Mouse (Mus musculus): ENCODE data around the gene Dock7. TPM values are rescaled to one million over a fixed set of nuclear protein-coding genes. Genes with fewer than 3 reads are reported as not detected.
"Not testable (repeated sequence)": the region's sequence is repeated elsewhere in the genome, so short reads cannot be mapped to it uniquely, and the experiment has no call there.

The Dock7 gene
- polyA plus RNA-seq, 1 experiment from 2014 or later = 46.6 TPM

DNA sequence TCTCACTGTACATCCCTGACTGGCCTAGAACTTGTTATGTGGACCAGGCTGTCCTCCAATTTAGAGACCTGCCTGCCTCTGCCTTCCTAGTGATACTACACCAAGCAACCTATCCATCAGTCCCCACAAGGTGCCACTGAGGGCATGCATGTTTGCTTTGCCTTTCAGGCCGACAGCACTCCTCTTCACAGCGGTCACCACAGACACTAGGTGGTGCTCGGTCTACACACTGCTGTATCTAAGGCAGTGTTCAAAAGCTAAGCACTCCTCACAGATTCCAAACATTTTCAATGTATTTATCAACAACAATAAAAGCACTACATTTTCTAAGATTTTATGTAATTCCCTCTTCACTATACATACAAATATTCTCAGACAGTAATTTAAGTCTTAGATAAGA, 150.8 kb downstream of the Dock7 start:
- Histone ChIP-seq H3K4me3 (no peak overlapping the region), H3K36me3 (peaks cover 70% of the 10 kb centered on the region), H3K4me1 (no peaks in the 10 kb centered on the region), H3K9me3 (no peaks in the 10 kb centered on the region), H3K27ac (no peak overlapping the region), H3K27me3 (ENCODE audit: insufficient read depth, poor library complexity, severe bottlenecking) (no peaks in the 10 kb centered on the region)
- 81% methylated on average over 3 of the region's 3 CpGs for WGBS
- no peak for DNase-seq (ENCODE audit: low spot score)

- WGBS = 84% methylated on average over 3 of the region's 3 CpGs
- no peak overlapping the region for H3K4me3 ChIP-seq
- H3K27me3 ChIP-seq (ENCODE audit: insufficient read depth, poor library complexity, severe bottlenecking) = no peaks in the 10 kb centered on the region
- H3K27ac ChIP-seq = no peak overlapping the region
- H3K9me3 ChIP-seq = no peaks in the 10 kb centered on the region
- DNase-seq (ENCODE audit: low spot score) = no peak
- H3K4me1 ChIP-seq = no peaks in the 10 kb centered on the region
- H3K36me3 ChIP-seq = peaks cover 65% of the 10 kb centered on the region
Observed at GRCm38 (mm10) chr4:98960243-98960642, 160.5 kb downstream of the Dock7 start.

DNA sequence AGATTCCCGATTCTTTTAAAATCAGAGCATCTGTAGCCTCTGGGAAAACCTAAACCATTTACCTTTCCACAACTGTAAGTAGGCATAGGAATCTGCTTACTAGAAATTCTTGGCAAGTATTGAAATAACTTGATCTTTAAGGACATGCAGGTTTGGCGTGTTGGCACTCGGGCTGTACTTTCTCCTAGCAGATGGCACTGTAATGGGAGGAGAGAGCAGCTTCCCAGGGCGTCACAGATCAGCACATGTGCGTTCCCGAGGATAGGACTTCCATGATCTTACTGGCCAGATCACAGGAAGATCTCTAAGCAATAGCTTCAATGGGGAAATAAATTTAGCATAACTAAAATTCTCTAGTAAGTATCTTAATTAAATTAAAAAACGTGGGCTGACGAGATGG, 164.7 kb downstream of the Dock7 start:
- Histone ChIP-seq H3K27me3 (ENCODE audit: insufficient read depth, poor library complexity, severe bottlenecking) (no peaks in the 10 kb centered on the region), H3K9me3 (no peaks in the 10 kb centered on the region), H3K27ac (no peak overlapping the region), H3K4me1 (no peaks in the 10 kb centered on the region), H3K4me3 (no peak overlapping the region), H3K36me3 (peaks cover 47% of the 10 kb centered on the region)
- WGBS = 93% methylated on average over 8 of the region's 8 CpGs
- DNase-seq (ENCODE audit: low spot score) = no peak

GRCm38 (mm10) chr4:98950563-98950962, 170.2 kb downstream of the Dock7 start:
- Histone ChIP-seq H3K27me3 (ENCODE audit: insufficient read depth, poor library complexity, severe bottlenecking) (no peaks in the 10 kb centered on the region), H3K4me1 (no peaks in the 10 kb centered on the region)

DNA sequence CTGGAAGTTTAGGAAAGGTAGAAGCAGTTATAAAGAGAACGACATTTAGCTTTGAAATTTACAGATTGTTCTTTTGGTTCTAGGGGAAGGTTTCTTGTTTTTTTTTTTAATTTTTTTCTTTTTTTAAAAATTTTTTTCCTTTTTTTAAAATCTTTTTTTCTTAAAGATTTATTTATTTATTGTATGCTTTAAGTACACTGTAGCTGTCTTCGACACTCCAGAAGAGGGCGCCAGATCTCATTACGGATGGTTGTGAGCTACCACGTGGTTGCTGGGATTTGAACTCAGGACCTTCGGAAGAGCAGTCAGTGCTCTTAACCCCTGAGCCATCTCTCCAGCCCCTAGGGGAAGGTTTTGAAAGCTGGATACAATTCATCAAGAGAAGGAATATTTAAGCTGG, 182.5 kb downstream of the Dock7 start:
- H3K4me1 ChIP-seq; H3K27me3 ChIP-seq (ENCODE audit: insufficient read depth, poor library complexity, severe bottlenecking); H3K9me3 ChIP-seq; H3K27ac ChIP-seq; DNase-seq (ENCODE audit: low spot score); H3K4me3 ChIP-seq: not testable (repeated sequence)
- WGBS = 88% methylated on average over 6 of the region's 6 CpGs
- peaks cover 63% of the 10 kb centered on the region for H3K36me3 ChIP-seq

More at GRCm38 (mm10) chr4:98950563-98950962, 170.2 kb downstream of the Dock7 start:
- H3K9me3 ChIP-seq = no peaks in the 10 kb centered on the region
- H3K36me3 ChIP-seq = peaks cover 16% of the 10 kb centered on the region
- H3K27ac ChIP-seq = no peak overlapping the region
- H3K4me3 ChIP-seq = no peak overlapping the region
- no peak for DNase-seq (ENCODE audit: low spot score)

DNA sequence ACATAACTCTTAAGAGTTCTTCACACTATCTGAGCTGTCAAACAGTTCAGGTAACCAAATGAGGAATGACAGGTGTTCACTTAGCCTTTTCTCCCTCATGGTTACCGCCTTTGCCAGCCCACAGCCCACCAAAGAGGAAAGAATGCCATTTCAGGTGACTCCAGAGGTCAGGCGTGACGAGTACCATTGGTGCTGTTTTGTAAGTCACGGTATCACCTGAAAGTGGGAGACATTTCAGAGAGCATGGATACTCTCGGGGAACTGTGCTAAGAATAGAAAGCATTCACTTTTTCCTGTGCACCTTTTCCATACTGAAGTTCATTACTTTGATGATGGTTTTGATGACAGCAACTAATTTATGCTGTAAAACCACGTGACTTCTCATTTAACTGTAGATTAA, 184.7 kb downstream of the Dock7 start:
- WGBS = 81% methylated on average over 6 of the region's 6 CpGs
- no peak overlapping the region for H3K4me3 ChIP-seq
- no peaks in the 10 kb centered on the region for H3K4me1 ChIP-seq
- H3K27ac ChIP-seq = no peak overlapping the region
- no peaks in the 10 kb centered on the region for H3K9me3 ChIP-seq
- DNase-seq (ENCODE audit: low spot score) = no peak
- peaks cover 67% of the 10 kb centered on the region for H3K36me3 ChIP-seq
- no peaks in the 10 kb centered on the region for H3K27me3 ChIP-seq (ENCODE audit: insufficient read depth, poor library complexity, severe bottlenecking)

DNA sequence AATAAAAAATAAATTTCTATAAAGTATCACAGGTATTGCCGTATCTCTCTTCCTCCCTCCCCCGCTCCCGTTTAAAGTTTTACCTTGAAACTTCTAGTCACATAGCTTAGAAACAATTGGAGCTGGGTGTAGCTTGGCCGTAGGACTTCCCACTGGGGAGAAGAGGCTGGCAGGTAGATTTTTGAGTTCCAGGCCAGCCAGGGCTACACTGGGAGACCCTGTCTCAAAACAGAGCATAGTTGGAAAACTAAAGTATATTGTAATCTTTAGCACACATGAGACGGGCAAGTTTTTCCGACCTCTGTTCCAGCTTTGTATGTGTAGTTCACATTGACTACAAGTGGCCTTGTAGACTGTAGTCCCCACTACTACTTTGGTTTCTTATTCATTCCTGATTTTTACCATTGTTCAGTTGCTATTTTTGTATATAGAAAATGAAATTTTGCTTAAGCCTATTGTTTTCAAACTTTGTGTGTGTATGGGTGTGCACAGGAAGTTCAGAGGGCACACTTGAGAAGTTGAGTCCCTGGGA, 195.4 kb downstream of the Dock7 start:
- H3K9me3 ChIP-seq = no peaks in the 10 kb centered on the region
- H3K36me3 ChIP-seq = peaks cover 12% of the 10 kb centered on the region
- peak; percentile 46 for DNase-seq (ENCODE audit: low spot score)
- H3K4me1 ChIP-seq = peaks cover 14% of the 10 kb centered on the region
- H3K27ac ChIP-seq = no peak overlapping the region; the same call in 1 of the 2 replicates
- WGBS = 33% methylated on average over 6 of the region's 6 CpGs
- H3K4me3 ChIP-seq = peak overlapping the region; percentile 99
- no peaks in the 10 kb centered on the region for H3K27me3 ChIP-seq (ENCODE audit: insufficient read depth, poor library complexity, severe bottlenecking)

- peak overlapping the region; percentile 99 for H3K4me3 ChIP-seq
- no peaks in the 10 kb centered on the region for H3K9me3 ChIP-seq
- H3K4me1 ChIP-seq = peaks cover 14% of the 10 kb centered on the region
- peaks cover 8% of the 10 kb centered on the region; the same call in 1 of the 2 replicates for H3K36me3 ChIP-seq
- no peaks in the 10 kb centered on the region for H3K27me3 ChIP-seq (ENCODE audit: insufficient read depth, poor library complexity, severe bottlenecking)
- DNase-seq (ENCODE audit: low spot score) = no peak
- WGBS = 1% methylated on average over 2 of the region's 2 CpGs
- peak overlapping the region; percentile 99 for H3K27ac ChIP-seq
Observed at GRCm38 (mm10) chr4:98924906-98925178, 195.9 kb downstream of the Dock7 start.

DNA sequence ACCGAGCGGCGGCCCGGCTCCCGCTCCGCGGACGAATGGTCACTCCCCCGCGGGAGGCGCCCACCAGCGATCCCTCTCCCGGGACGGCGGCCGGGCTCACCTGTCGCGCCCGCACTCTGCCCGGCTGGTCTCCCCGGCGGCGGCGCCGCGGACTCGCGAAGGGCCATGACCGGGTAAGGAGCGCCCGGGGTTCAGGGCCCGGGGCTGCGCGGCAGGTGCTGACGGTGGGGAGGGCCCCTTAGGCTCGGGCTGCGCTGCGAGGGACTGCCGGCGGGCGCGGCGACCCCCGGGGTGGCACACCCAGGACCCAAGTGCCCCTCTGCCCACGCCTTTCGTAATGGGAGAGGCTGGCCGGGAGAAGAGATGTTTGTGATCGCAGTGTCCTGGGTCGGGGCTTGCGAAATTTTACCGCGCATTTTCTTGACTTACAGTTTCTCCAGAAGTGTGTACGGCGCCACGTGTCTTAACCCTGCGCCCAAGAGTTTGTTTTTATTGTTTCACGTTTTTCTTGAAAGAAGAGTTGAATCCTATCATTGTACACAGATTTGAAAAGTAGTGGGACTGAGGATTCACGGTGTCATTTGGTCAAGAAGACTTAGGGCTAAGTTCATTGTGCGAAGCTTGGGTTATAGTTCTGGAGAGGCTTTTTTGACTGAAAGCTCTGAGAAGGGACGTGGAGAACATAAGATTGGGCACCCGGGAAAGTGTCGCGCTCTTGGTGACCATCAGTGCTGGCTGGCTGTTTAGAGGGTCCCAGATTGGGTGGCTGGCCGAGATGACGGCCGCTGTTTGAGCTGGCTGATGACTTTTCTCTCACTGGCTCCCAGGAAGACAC, 196.4 kb downstream of the Dock7 start:
- Histone ChIP-seq H3K36me3 (0 out of 2 replicates have a peak, but pooled peaks cover 6% of the 10 kb centered on the region), H3K9me3 (no peaks in the 10 kb centered on the region), H3K27me3 (ENCODE audit: insufficient read depth, poor library complexity, severe bottlenecking) (no peaks in the 10 kb centered on the region), H3K4me1 (peaks cover 14% of the 10 kb centered on the region), H3K4me3 (peak overlapping the region; percentile 99), H3K27ac (peak overlapping the region; percentile 99)
- DNase-seq (ENCODE audit: low spot score) = peak; percentile 77
- WGBS = under 1% methylated on average over 56 of the region's 66 CpGs

DNA sequence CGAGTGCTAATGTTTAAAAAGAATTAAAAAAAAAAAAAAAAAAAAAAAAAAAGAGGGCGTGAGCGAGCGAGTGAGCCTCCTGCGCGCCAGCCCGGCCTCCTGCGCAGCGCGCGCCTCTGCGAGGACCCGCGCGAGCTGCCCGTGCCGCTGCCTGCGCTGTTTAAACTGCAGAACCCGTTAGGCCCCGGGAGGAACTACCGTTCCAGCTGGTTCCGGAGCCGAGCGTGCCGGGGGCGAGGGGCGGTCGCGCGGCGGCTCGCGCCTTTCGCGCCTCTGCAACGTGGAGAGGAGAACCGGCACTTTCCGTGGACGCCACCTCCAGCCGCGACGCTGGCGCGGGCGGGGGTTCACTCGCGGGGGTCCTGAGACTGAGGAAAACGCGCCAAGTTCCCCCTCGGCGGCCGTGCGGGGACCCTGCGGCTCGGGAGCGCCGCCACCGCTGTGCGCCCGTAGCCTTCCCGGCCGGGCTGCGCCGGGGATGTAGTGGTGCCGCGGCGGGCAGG, 197.1 kb downstream of the Dock7 start, which contains the start of gene Usp1:
Gene Usp1, plus strand, starts transcription at position 243 of the 503 bp plus-strand sequence.
- Histone ChIP-seq H3K4me3 (peak within 1 kb of the TSS; percentile 99), H3K27me3 (ENCODE audit: insufficient read depth, poor library complexity, severe bottlenecking) (no peaks in the 10 kb centered on the region), H3K36me3 (0 out of 2 replicates have a peak, but pooled peaks cover 2% of the 10 kb centered on the region), H3K4me1 (peaks cover 14% of the 10 kb centered on the region), H3K9me3 (no peaks in the 10 kb centered on the region), H3K27ac (peak within 1 kb of the TSS; percentile 99)
- WGBS = under 1% methylated on average over 63 of the region's 67 CpGs
- DNase-seq (ENCODE audit: low spot score) = peak; percentile 92

GRCm38 (mm10) chr4:98922643-98923567, 197.8 kb downstream of the Dock7 start:
- DNase-seq (ENCODE audit: low spot score) = peak; percentile 99
- WGBS = under 1% methylated on average over 53 of the region's 53 CpGs
- no peaks in the 10 kb centered on the region for H3K9me3 ChIP-seq
- peak overlapping the region; percentile 99 for H3K27ac ChIP-seq
- peak overlapping the region; percentile 99 for H3K4me3 ChIP-seq
- no peaks in the 10 kb centered on the region for H3K27me3 ChIP-seq (ENCODE audit: insufficient read depth, poor library complexity, severe bottlenecking)
- no peaks in the 10 kb centered on the region for H3K36me3 ChIP-seq
- peaks cover 14% of the 10 kb centered on the region for H3K4me1 ChIP-seq

DNA sequence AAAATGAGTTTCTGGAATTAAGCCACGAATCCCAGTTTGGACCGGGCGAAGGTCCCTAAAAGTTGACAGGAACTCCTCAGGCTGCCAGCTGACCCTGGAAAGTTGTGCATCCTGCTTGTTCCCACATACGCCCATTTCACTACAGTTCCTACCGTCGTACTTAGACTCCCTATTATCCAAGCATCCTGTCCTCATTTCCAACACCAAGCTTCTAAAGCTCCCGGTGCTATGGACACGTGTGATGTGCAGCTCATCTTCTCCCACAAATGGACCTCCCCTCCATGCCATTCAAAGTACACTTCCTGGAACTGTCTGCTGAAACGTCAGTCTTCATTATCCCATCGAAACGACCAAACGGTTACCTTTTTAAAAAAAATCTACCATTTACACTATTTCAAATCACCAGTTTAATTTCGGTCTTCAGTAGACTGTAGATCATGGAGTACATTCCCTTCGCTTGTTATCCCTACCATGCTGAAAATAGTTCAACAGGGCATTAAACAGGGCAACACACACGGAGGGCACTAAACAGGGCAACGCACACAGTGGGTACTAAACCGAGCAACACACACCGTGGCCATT, 198.6 kb downstream of the Dock7 start:
- no peaks in the 10 kb centered on the region for H3K27me3 ChIP-seq (ENCODE audit: insufficient read depth, poor library complexity, severe bottlenecking)
- H3K27ac ChIP-seq = peak overlapping the region; percentile 99
- peak overlapping the region; percentile 99 for H3K4me3 ChIP-seq
- H3K36me3 ChIP-seq = no peaks in the 10 kb centered on the region
- WGBS = 13% methylated on average over 18 of the region's 18 CpGs
- no peak for DNase-seq (ENCODE audit: low spot score)
- H3K9me3 ChIP-seq = no peaks in the 10 kb centered on the region
- H3K4me1 ChIP-seq = peaks cover 17% of the 10 kb centered on the region
